Mouse (Mus musculus): ENCODE results near the gene Msrb3.

DNA sequence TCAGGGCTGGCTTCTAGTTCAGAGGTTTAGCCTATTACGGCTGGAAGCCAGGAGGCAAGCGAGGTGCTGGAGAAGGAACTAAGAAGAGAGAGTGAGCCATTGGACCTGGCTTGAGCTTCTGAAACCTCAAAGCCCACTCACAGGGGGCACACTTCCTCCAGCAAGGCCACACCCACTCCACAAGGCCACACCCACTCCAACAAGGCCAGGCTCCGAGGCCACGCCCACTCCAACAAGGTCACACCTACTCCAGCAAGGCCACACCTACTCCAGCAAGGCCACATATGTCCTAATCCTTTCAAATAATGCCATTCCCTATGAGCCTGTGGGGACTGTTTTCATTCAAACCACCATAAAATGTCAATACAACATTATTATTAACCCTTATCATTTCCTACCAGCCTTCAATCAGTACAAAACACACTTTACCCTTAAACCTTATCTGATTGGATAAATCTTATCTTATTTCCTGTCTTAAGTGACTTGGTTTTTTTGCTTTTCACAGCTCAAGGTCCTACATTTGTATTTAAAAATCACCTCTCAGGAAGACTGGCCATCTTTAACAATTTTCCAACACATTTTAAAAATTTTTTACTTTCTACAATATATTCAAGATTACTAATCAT is 5.1 kb upstream of the Msrb3 start:
- no peak for TF ChIP-seq POLR2A (IDR thresholded peaks at IDR 0.05; ENCODE audit: low read depth, low read length)
- TF ChIP-seq CTCF (IDR thresholded peaks at IDR 0.05; ENCODE audit: extremely low read depth, insufficient read length, insufficient replicate concordance, low read depth, low read length): no peak
